Mouse (Mus musculus): ENCODE data around the gene Sppl2b. TPM values are rescaled to one million over a fixed set of nuclear protein-coding genes. Genes with fewer than 3 reads are reported as not detected.

Gene Sppl2b
- polyA plus RNA-seq, 2 experiments: 40.8 to 86.8 TPM

DNA sequence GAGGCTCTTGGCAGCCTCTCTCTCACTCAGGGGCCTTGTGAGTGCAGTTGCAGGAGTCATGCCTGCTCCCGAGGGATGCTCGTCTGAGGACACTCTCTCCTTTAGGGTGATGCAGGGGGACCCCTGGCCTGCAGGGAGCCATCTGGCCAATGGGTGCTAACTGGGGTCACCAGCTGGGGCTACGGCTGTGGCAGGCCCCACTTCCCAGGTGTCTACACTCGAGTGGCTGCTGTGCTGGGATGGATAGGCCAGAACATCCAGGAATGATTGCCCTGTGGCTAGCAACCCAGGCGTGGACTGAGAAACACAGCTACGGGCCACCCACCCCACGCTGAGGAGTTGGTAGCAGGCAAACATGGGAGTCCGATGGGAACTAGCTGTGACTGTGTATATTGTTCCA, 44.0 kb downstream of the Sppl2b start:
- H3K9ac ChIP-seq (ENCODE audit: low read depth, low read length, severe bottlenecking): no peak overlapping the region

DNA sequence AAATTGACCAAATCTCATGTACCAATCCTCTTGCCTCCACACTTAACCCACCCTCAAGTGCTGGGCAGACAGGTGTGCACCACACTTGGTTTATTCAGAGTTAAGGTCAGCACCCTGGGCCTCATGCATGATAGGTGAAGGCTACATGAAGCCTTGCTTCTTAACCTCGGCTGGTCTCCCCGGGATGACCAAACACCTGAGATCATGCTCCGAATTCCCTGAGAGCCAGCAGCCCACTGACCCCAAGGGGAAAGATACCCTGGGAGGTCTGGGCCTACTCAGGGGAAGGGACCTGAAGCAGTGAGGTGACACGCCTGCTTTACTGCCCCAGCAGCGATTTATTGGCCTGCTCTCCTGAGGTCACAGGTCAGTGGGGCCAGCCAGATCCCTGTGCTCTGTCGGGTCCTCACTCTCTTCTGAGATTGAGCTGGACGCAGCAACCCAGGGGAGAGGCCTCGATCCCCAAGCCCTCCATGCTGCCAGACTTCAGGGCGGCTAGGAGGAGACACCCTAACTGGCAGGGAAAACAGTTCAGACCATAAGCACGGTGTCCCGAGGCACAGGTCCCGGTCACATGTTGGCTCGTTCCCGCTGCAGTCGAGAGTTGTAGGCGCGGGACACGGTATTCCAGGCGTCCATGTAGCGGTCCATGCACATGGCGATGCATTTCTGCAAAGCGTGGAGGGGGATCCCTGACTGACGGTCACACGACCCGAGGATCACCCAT, 44.7 kb downstream of the Sppl2b start:
- no peaks in the 10 kb centered on the region for H3K9me3 ChIP-seq (ENCODE audit: control insufficient read depth, low read length)
- DNase-seq (ENCODE audit: low spot score): no peak
- peak overlapping the region; percentile 93 for H3K4me2 ChIP-seq (replicated peaks; ENCODE audit: low read depth, low read length, severe bottlenecking)
- peak overlapping the region; percentile 67 for H3K9ac ChIP-seq (ENCODE audit: low read depth, low read length, severe bottlenecking)
- H3K36me3 ChIP-seq (ENCODE audit: control insufficient read depth, insufficient read depth, low read length): peaks cover 31% of the 10 kb centered on the region
- no peak for ATAC-seq (ENCODE audit: low FRiP score, low read depth)
- peaks cover 10% of the 10 kb centered on the region for H3K4me1 ChIP-seq (ENCODE audit: control insufficient read depth, insufficient read depth, low read length)
- H3K27me3 ChIP-seq (ENCODE audit: control insufficient read depth, insufficient read depth, low read length): no peaks in the 10 kb centered on the region
- 12% methylated on average over 25 of the region's 25 CpGs for WGBS
- H3K4me3 ChIP-seq (replicated peaks; ENCODE audit: low read length): peak overlapping the region; percentile 89
- no peak for TF ChIP-seq POLR2A (IDR thresholded peaks at IDR 0.05; ENCODE audit: borderline replicate concordance, extremely low read depth, insufficient read depth, insufficient read length)
- peak overlapping the region; percentile 67; the same call in 1 of the 2 replicates for H3K27ac ChIP-seq (replicated peaks; ENCODE audit: low read depth, low read length)

More for the DNA sequence above, 44.0 kb downstream of the Sppl2b start:
- Histone ChIP-seq H3K4me1 (ENCODE audit: control insufficient read depth, insufficient read depth, low read length) (peaks cover 10% of the 10 kb centered on the region), H3K4me3 (replicated peaks; ENCODE audit: low read length) (peak overlapping the region; percentile 8; the same call in 1 of the 2 replicates), H3K27ac (replicated peaks; ENCODE audit: low read depth, low read length) (no peak overlapping the region), H3K36me3 (ENCODE audit: control insufficient read depth, insufficient read depth, low read length) (peaks cover 26% of the 10 kb centered on the region), H3K4me2 (replicated peaks; ENCODE audit: low read depth, low read length, severe bottlenecking) (no peak overlapping the region), H3K9me3 (ENCODE audit: control insufficient read depth, low read length) (no peaks in the 10 kb centered on the region), H3K27me3 (ENCODE audit: control insufficient read depth, insufficient read depth, low read length) (no peaks in the 10 kb centered on the region)
- WGBS: 91% methylated on average over 8 of the region's 8 CpGs
- no peak for TF ChIP-seq POLR2A (IDR thresholded peaks at IDR 0.05; ENCODE audit: borderline replicate concordance, extremely low read depth, insufficient read depth, insufficient read length)
- DNase-seq (ENCODE audit: low spot score): no peak
- no peak for ATAC-seq (ENCODE audit: low FRiP score, low read depth)

DNA sequence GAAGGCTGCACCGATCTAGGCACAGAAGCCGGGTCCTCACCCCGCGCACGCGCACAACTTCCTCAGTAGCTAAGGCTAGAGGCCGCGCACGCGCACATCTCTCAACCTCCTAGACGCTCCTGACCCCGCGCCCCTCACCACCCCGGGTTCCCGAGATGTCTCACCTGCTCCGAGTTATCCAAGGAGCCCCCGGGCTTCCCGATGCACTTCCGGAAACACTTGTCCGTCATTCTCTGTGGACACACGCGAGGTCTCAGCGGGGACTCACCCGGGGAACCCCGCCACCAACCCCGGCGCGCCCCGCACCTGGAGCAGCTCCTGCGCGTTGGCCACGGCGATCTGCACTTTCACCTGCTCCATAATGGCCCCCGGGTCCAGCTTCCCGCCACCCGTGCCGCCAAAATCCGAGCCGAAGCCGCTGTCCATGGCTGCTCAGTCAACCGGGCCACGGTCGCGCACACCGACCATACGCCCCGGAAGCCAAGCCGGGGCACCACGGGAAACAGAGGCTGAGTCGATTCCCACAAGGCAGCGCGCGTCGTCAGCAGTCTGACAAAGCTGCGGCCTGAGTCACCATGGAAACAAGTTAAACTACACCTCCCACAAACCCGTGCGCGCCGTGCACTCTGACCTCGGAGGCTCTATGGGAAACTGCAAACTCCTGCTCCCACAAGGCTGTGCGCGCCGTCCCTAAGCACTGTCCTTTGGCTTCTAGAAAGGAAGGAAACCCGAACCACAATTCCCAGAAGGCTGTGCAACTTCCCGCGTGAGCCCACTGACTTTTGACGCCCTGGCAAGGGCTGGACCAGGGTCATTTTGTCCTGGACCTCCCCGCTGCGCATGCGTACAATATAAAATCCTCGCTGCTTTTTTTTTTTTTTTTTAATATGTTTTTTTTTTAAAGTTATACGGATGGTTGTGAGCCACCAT, 45.5 kb downstream of the Sppl2b start, which contains the start of gene Timm13:
TSS of gene Timm13 (minus strand) at position 652 of the 930 bp plus-strand sequence.
- Histone ChIP-seq H3K27me3 (ENCODE audit: control insufficient read depth, insufficient read depth, low read length) (no peaks in the 10 kb centered on the region), H3K4me1 (ENCODE audit: control insufficient read depth, insufficient read depth, low read length) (peaks cover 10% of the 10 kb centered on the region), H3K36me3 (ENCODE audit: control insufficient read depth, insufficient read depth, low read length) (peaks cover 40% of the 10 kb centered on the region), H3K9me3 (ENCODE audit: control insufficient read depth, low read length) (no peaks in the 10 kb centered on the region), H3K4me3 (replicated peaks; ENCODE audit: low read length) (peak within 1 kb of the TSS; percentile 89), H3K9ac (ENCODE audit: low read depth, low read length, severe bottlenecking) (peak within 1 kb of the TSS; percentile 67), H3K27ac (replicated peaks; ENCODE audit: low read depth, low read length) (peak within 1 kb of the TSS; percentile 67), H3K4me2 (replicated peaks; ENCODE audit: low read depth, low read length, severe bottlenecking) (peak within 1 kb of the TSS; percentile 93)
- DNase-seq (ENCODE audit: low spot score): peak; percentile 99
- WGBS: under 1% methylated on average over 72 of the region's 72 CpGs
- TF ChIP-seq POLR2A (IDR thresholded peaks at IDR 0.05; ENCODE audit: borderline replicate concordance, extremely low read depth, insufficient read depth, insufficient read length): 0 out of 2 replicates have a peak, but pooled peaks have one; percentile 51
- peak; percentile 96 for ATAC-seq (ENCODE audit: low FRiP score, low read depth)

DNA sequence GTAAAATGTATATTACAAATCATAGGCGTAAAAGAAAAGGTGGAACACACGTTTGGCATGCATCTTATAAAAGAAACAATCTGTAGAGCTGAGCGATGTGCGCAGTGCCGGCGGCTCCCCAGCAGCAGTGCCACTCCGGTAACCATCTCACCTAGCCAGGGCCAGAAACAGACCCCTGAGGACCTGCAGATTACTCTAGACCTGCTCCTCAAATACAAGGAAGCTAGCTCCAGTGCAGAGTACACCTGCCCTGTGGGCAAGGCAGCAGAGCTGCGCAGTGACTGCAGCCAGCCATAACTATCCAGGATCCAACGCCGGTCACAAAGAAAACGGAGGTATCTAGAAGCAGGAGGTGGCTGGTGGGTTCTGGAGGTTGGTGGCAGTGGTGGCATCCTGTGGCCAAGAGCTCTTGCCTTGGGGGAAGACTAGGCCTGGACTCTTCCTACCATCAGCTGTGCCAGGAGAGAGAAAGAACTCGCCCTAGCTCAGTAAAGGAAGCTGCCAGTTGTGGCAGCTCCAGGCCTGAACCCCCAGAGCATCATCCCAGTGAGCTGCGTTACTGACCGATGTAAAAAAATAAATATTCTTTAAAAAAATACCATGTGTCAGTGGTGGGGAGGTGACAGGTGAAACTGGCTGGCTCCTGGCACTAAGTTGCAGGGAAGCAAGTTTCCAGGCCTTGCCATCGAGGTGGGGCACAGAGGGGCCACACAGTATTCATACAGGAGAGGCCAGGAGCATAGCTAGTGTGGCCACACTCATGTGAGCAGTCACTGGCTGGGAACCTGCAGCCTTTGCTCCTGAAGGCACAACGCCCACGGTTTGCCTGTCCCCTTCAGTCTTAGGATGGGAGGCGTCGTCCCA, 46.6 kb downstream of the Sppl2b start:
- Histone ChIP-seq H3K4me3 (replicated peaks; ENCODE audit: low read length) (peak overlapping the region; percentile 89), H3K27me3 (ENCODE audit: control insufficient read depth, insufficient read depth, low read length) (no peaks in the 10 kb centered on the region), H3K4me1 (ENCODE audit: control insufficient read depth, insufficient read depth, low read length) (peaks cover 10% of the 10 kb centered on the region), H3K27ac (replicated peaks; ENCODE audit: low read depth, low read length) (peak overlapping the region; percentile 30), H3K36me3 (ENCODE audit: control insufficient read depth, insufficient read depth, low read length) (peaks cover 50% of the 10 kb centered on the region), H3K9ac (ENCODE audit: low read depth, low read length, severe bottlenecking) (0 out of 2 replicates have a peak overlapping the region, but pooled peaks have one; percentile 18), H3K4me2 (replicated peaks; ENCODE audit: low read depth, low read length, severe bottlenecking) (peak overlapping the region; percentile 36; the same call in 1 of the 2 replicates), H3K9me3 (ENCODE audit: control insufficient read depth, low read length) (no peaks in the 10 kb centered on the region)
- DNase-seq (ENCODE audit: low spot score) (no peak), ATAC-seq (ENCODE audit: low FRiP score, low read depth) (no peak)
- 86% methylated on average over 19 of the region's 19 CpGs for WGBS
- no peak for TF ChIP-seq POLR2A (IDR thresholded peaks at IDR 0.05; ENCODE audit: borderline replicate concordance, extremely low read depth, insufficient read depth, insufficient read length)

Measured in limb, embryonic 14.5 days (tissue).